In the genomic region with DNA sequence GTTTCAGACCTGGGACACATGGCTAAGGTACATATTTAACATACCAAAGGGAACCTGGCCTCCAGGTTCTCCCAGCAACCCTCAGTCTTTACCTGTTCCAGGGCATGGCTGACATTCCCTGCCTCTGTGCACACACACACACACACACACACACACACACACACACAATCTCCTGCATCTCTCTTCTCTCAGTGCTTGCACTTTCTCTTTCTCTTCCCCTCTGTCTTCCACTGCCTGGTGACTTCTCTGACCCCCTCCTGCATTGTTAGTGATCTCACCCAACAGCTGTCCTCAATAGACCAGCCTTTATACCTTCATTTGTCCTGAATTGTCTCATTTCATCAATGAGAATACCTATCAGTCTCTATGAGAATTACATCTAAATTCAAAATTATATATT, we compare ENCODE assay signal across 28 mouse cellular contexts.
"Had no signal": no experiment of that assay in that cellular context is flagged by ENCODE, and none has a peak within 500 bp of the region (broad histone marks: within the 10 kb centered on the region; RNA-seq: fewer than 3 reads in every experiment).

No protein-coding gene starts in this region.

- H3K36me3 ChIP-seq: embryonic facial prominence, embryonic 10.5 days; embryonic facial prominence, embryonic 12.5 days; embryonic facial prominence, embryonic 13.5 days; embryonic facial prominence, embryonic 15.5 days; forebrain, embryonic 10.5 days; forebrain, embryonic 12.5 days; forebrain, embryonic 15.5 days had no signal

- H3K9ac ChIP-seq: embryonic facial prominence, embryonic 12.5 days; embryonic facial prominence, embryonic 13.5 days; embryonic facial prominence, embryonic 15.5 days; forebrain, embryonic 12.5 days; forebrain, embryonic 13.5 days; forebrain, embryonic 15.5 days; forebrain, postnatal 0 days had no signal

- ATAC-seq: forebrain, embryonic 13.5 days; forebrain, embryonic 14.5 days; forebrain, embryonic 15.5 days; forebrain, embryonic 16.5 days; forebrain, postnatal 0 days had no signal

- DNase-seq: cerebellum, adult 8-10 months; cerebellum, adult 9-10 months; cerebellum, adult 9-11 months; cerebellum, postnatal 10 days; cerebellum, postnatal 14 days; cerebellum, postnatal 25 days; cerebellum, postnatal 36 days; embryo, embryonic 11 days; forebrain, postnatal 0 days; gastrocnemius, adult 2 months; gastrocnemius, postnatal 10 days; gastrocnemius, postnatal 14 days; gastrocnemius, postnatal 25 days; gastrocnemius, postnatal 36 days; heart, adult 11 months; heart, adult 18-20 months; heart, adult 2 months had no signal

- H3K4me1 ChIP-seq: embryonic facial prominence, embryonic 10.5 days; embryonic facial prominence, embryonic 12.5 days; embryonic facial prominence, embryonic 13.5 days; embryonic facial prominence, embryonic 15.5 days; forebrain, embryonic 10.5 days; forebrain, embryonic 12.5 days; forebrain, embryonic 13.5 days; forebrain, embryonic 15.5 days had no signal

- H3K4me2 ChIP-seq: embryonic facial prominence, embryonic 12.5 days; embryonic facial prominence, embryonic 13.5 days; embryonic facial prominence, embryonic 15.5 days; forebrain, embryonic 12.5 days; forebrain, embryonic 13.5 days; forebrain, embryonic 15.5 days had no signal

- H3K27me3 ChIP-seq: embryonic facial prominence, embryonic 12.5 days; embryonic facial prominence, embryonic 13.5 days; embryonic facial prominence, embryonic 15.5 days; forebrain, embryonic 12.5 days; forebrain, embryonic 13.5 days; forebrain, embryonic 15.5 days had no signal

- H3K27ac ChIP-seq: embryonic facial prominence, embryonic 10.5 days; embryonic facial prominence, embryonic 12.5 days; embryonic facial prominence, embryonic 13.5 days; embryonic facial prominence, embryonic 15.5 days; forebrain, embryonic 10.5 days; forebrain, embryonic 12.5 days; forebrain, embryonic 13.5 days; forebrain, embryonic 15.5 days; gastrocnemius, adult 2 months; heart, adult 2 months had no signal

- H3K9me3 ChIP-seq: embryonic facial prominence, embryonic 10.5 days; embryonic facial prominence, embryonic 12.5 days; embryonic facial prominence, embryonic 13.5 days; embryonic facial prominence, embryonic 15.5 days; forebrain, embryonic 10.5 days; forebrain, embryonic 12.5 days; forebrain, embryonic 13.5 days; forebrain, embryonic 15.5 days had no signal

- H3K4me3 ChIP-seq: embryonic facial prominence, embryonic 10.5 days; embryonic facial prominence, embryonic 12.5 days; embryonic facial prominence, embryonic 13.5 days; embryonic facial prominence, embryonic 15.5 days; erythroblast, embryonic 14.5 days; forebrain, embryonic 10.5 days; forebrain, embryonic 12.5 days; forebrain, embryonic 13.5 days; forebrain, embryonic 15.5 days; gastrocnemius, adult 2 months; heart, adult 2 months had no signal
